Mouse (Mus musculus) spleen, adult 2 months (tissue): Measurements from ENCODE around the gene Cltrn. TPM values are rescaled to one million over a fixed set of nuclear protein-coding genes. Genes with fewer than 3 reads are reported as not detected.

ENCODE experiments used
- DNase-seq, 2 experiments: peaks; one replicate each; pipeline versions ENCODE4 v3.0.0 to v3.0.0-alpha.2; 2012 to 2021; ENCODE audit warnings: low spot score in 2 of 2, low read depth in 1 of 2
- H3K27ac ChIP-seq: fragments of 200-500 bp; 2 replicates; pipeline ENCODE4 v1.5.1; 2012; ENCODE audit warnings: low read length, inconsistent platforms; ENCODE audit not compliant: insufficient read depth
- H3K27me3 ChIP-seq: fragments of 200-500 bp; 2 replicates; pipeline ENCODE4 v1.6.1; 2012; ENCODE audit warnings: mild to moderate bottlenecking, moderate library complexity, low read length, inconsistent platforms; ENCODE audit not compliant: control insufficient read depth, insufficient read depth
- H3K36me3 ChIP-seq: fragments of 200-500 bp; 2 replicates; pipeline ENCODE4 v1.6.1; 2012; ENCODE audit warnings: mild to moderate bottlenecking, low read length, inconsistent platforms; ENCODE audit not compliant: control insufficient read depth, insufficient read depth
- H3K4me1 ChIP-seq: fragments of 200-500 bp; 2 replicates; pipeline ENCODE4 v1.6.1; 2011; ENCODE audit warnings: inconsistent platforms; ENCODE audit not compliant: control insufficient read depth, insufficient read depth, insufficient read length
- H3K4me3 ChIP-seq: fragments of 200-500 bp; 2 replicates; pipeline ENCODE4 v1.5.1; 2011; ENCODE audit warnings: mild to moderate bottlenecking, inconsistent platforms; ENCODE audit not compliant: insufficient read depth, insufficient read length; ENCODE audit errors: extremely low read depth
- CTCF ChIP-seq: fragments of 200-500 bp; IDR thresholded peaks from 2 replicates; pipeline ENCODE4 v1.5.1; 2011; ENCODE audit warnings: mild to moderate bottlenecking, inconsistent platforms; ENCODE audit not compliant: insufficient read depth, insufficient read length, insufficient replicate concordance; ENCODE audit errors: extremely low read depth
- POLR2A ChIP-seq: fragments of 200-500 bp; IDR thresholded peaks from 2 replicates; pipeline ENCODE4 v1.6.1; 2011; ENCODE audit warnings: low read depth, low read length, inconsistent platforms
- WGBS: fragments of 180-500 bp; shearing (Covaris S2); methylation state at CpG from one replicate; pipeline ENCODE4 v1.1.7; 2018; 5-methylcytosine and 5-hydroxymethylcytosine counted together
- polyA plus RNA-seq: library from polyadenylated mRNA; depleted of rRNA; stranded (reverse); fragments of >200 nt; gene quantifications from 2 replicates; pipeline ENCODE4 v1.2.3, GENCODE M21; 2012; rRNA removed

Gene Cltrn
- polyA plus RNA-seq: not detected in 2 replicates

DNA sequence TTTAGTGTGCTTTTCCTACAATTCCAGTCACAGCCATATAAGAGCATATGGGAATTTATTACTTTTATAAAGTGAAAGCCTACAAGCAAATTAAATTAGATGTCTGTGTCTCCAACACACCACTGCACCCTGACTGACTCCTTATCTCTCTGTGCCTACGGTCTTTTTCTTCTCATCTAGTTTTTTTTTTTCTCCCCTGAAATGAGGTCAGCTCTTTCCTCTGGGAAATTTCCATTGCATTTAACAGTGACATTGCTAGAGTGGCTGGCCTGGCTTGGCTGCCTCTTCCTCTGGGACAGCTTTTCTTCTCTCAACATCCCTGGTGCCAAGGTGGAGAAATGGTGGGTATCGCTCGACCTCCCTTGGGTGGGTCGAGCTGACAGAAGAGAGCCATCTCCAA, at the start of gene Cltrn:
Cltrn (plus strand) TSS at position 249 of the 400 bp plus-strand sequence.
- no peak for DNase-seq
- H3K4me1 ChIP-seq: no peaks in the 10 kb centered on the region
- WGBS: 87% methylated on average over 4 of the region's 4 CpGs
- TF ChIP-seq CTCF: no peak
- TF ChIP-seq POLR2A: no peak
- H3K27me3 ChIP-seq: no peaks in the 10 kb centered on the region
- H3K4me3 ChIP-seq: no peak within 1 kb of the TSS
- H3K27ac ChIP-seq: no peak within 1 kb of the TSS
- no peaks in the 10 kb centered on the region for H3K36me3 ChIP-seq

- Histone ChIP-seq H3K4me1 (no peaks in the 10 kb centered on the region), H3K27ac (no peak overlapping the region), H3K4me3 (no peak overlapping the region), H3K27me3 (no peaks in the 10 kb centered on the region), H3K36me3 (no peaks in the 10 kb centered on the region)
- DNase-seq: no peak
- TF ChIP-seq CTCF (no peak), POLR2A (no peak)
- WGBS: 59% methylated on average over 2 of the region's 2 CpGs
These were observed 49.7 kb upstream of the Cltrn start for GRCm38 (mm10) chrX:164038882-164039281.

DNA sequence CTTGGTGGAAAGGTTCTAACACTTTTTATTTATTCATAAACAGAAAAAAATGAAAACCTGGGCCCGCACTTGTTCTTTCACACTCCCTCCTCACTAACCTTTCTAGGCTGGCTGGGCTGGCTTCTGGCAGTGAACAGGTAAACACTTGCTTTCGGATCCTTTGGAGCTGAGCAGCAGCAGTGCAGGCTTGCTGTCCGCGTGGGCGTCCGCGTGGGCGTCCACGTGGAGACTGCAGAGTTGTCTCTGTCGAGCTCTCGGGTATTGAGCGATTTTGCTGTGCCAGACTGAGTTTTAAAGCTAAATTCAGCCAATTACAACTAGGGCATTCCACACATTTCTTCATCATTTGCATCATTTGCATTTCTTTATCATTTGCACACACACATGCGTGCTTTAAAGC, 46.6 kb upstream of the Cltrn start:
- DNase-seq: no peak
- TF ChIP-seq POLR2A (no peak), CTCF (no peak)
- H3K27ac ChIP-seq: no peak overlapping the region
- H3K27me3 ChIP-seq: no peaks in the 10 kb centered on the region
- H3K4me3 ChIP-seq: no peak overlapping the region
- no peaks in the 10 kb centered on the region for H3K4me1 ChIP-seq
- 86% methylated on average over 13 of the region's 13 CpGs for WGBS
- H3K36me3 ChIP-seq: no peaks in the 10 kb centered on the region

GRCm38 (mm10) chrX:164046736-164047135, 41.9 kb upstream of the Cltrn start:
- Histone ChIP-seq H3K4me1 (no peaks in the 10 kb centered on the region), H3K27me3 (no peaks in the 10 kb centered on the region), H3K27ac (no peak overlapping the region), H3K36me3 (no peaks in the 10 kb centered on the region), H3K4me3 (no peak overlapping the region)
- no peak for DNase-seq
- TF ChIP-seq CTCF (no peak), POLR2A (no peak)
- WGBS: 35% methylated on average over 2 of the region's 2 CpGs

GRCm38 (mm10) chrX:164055726-164056125, 32.9 kb upstream of the Cltrn start:
- WGBS: 71% methylated on average over 4 of the region's 4 CpGs
- TF ChIP-seq POLR2A (no peak), CTCF (no peak)
- no peaks in the 10 kb centered on the region for H3K27me3 ChIP-seq

GRCm38 (mm10) chrX:164058523-164058922, 30.1 kb upstream of the Cltrn start:
- Histone ChIP-seq H3K27me3 (no peaks in the 10 kb centered on the region), H3K4me1 (no peaks in the 10 kb centered on the region), H3K4me3 (no peak overlapping the region), H3K36me3 (no peaks in the 10 kb centered on the region), H3K27ac (no peak overlapping the region)
- 84% methylated on average over 3 of the region's 3 CpGs for WGBS
- TF ChIP-seq POLR2A (no peak), CTCF (no peak)
- DNase-seq: no peak

More at GRCm38 (mm10) chrX:164055726-164056125, 32.9 kb upstream of the Cltrn start:
- DNase-seq: no peak
- Histone ChIP-seq H3K4me1 (no peaks in the 10 kb centered on the region), H3K36me3 (no peaks in the 10 kb centered on the region), H3K27ac (no peak overlapping the region), H3K4me3 (no peak overlapping the region)

GRCm38 (mm10) chrX:164059070-164059469, 29.6 kb upstream of the Cltrn start:
- 42% methylated on average over 4 of the region's 4 CpGs for WGBS
- no peak overlapping the region for H3K4me3 ChIP-seq
- no peaks in the 10 kb centered on the region for H3K4me1 ChIP-seq
- H3K36me3 ChIP-seq: no peaks in the 10 kb centered on the region
- TF ChIP-seq CTCF (no peak), POLR2A (no peak)
- DNase-seq: no peak
- H3K27ac ChIP-seq: no peak overlapping the region
- H3K27me3 ChIP-seq: no peaks in the 10 kb centered on the region
